Mouse (Mus musculus) intestine, embryonic 16.5 days (tissue): ENCODE results near the gene Sde2. TPM values are rescaled to one million over a fixed set of nuclear protein-coding genes. Genes with fewer than 3 reads are reported as not detected.

ENCODE experiments used
- ATAC-seq: fragments of 200-750 bp; cut with Nextera tagmentation; 2 replicates; pipeline ENCODE4 v1.8.0; 2017; ENCODE audit warnings: moderate TSS enrichment, moderate library complexity
- H3K27ac ChIP-seq: fragments of 300-500 bp; sonication (generic); 2 replicates; pipeline ENCODE4 v1.5.1; 2014; ENCODE audit warnings: mild to moderate bottlenecking, low read length
- H3K27me3 ChIP-seq: fragments of 300-500 bp; sonication (generic); replicated peaks from 2 replicates; pipeline ENCODE4 v1.6.1; 2014; ENCODE audit warnings: low read length, control low read depth, mixed read lengths; ENCODE audit not compliant: control insufficient read depth, insufficient read depth
- H3K36me3 ChIP-seq: fragments of 300-500 bp; sonication (generic); 2 replicates; pipeline ENCODE4 v1.6.1; 2014; ENCODE audit warnings: low read length, control low read depth; ENCODE audit not compliant: control insufficient read depth, insufficient read depth
- H3K4me1 ChIP-seq: fragments of 300-500 bp; sonication (generic); 2 replicates; pipeline ENCODE4 v1.6.1; 2014; ENCODE audit warnings: low read length, control low read depth, mixed read lengths; ENCODE audit not compliant: control insufficient read depth, insufficient read depth
- H3K4me2 ChIP-seq: fragments of 300-500 bp; sonication (generic); 2 replicates; pipeline ENCODE4 v1.6.1; 2014; ENCODE audit warnings: low read depth, low read length, control low read depth
- H3K4me3 ChIP-seq: fragments of 300-500 bp; sonication (generic); 2 replicates; pipeline ENCODE4 v1.5.1; 2014; ENCODE audit warnings: mild to moderate bottlenecking, low read length
- H3K9ac ChIP-seq: fragments of 300-500 bp; sonication (generic); 2 replicates; pipeline ENCODE4 v1.6.1; 2014; ENCODE audit warnings: low read depth, low read length
- H3K9me3 ChIP-seq: fragments of 300-500 bp; sonication (generic); 2 replicates; pipeline ENCODE4 v1.6.1; 2016; ENCODE audit warnings: low read length, control low read depth; ENCODE audit not compliant: control insufficient read depth
- WGBS: fragments of 180-500 bp; shearing (Covaris S2); extraction: QIAGEN DNeasy Blood & Tissue Kit; methylation state at CpG from one replicate; pipeline ENCODE4 v1.1.7; 2014; 5-methylcytosine and 5-hydroxymethylcytosine counted together
- polyA plus RNA-seq: library from polyadenylated mRNA; unstranded; fragments of >200 nt; fragmentation: Nextera tagmentation; extraction: Ambion mirVana; gene quantifications from 2 replicates; pipeline ENCODE4 v1.2.1, GENCODE M21; 2015

Gene Sde2
- polyA plus RNA-seq = 28.3 and 30.8 TPM in 2 replicates

DNA sequence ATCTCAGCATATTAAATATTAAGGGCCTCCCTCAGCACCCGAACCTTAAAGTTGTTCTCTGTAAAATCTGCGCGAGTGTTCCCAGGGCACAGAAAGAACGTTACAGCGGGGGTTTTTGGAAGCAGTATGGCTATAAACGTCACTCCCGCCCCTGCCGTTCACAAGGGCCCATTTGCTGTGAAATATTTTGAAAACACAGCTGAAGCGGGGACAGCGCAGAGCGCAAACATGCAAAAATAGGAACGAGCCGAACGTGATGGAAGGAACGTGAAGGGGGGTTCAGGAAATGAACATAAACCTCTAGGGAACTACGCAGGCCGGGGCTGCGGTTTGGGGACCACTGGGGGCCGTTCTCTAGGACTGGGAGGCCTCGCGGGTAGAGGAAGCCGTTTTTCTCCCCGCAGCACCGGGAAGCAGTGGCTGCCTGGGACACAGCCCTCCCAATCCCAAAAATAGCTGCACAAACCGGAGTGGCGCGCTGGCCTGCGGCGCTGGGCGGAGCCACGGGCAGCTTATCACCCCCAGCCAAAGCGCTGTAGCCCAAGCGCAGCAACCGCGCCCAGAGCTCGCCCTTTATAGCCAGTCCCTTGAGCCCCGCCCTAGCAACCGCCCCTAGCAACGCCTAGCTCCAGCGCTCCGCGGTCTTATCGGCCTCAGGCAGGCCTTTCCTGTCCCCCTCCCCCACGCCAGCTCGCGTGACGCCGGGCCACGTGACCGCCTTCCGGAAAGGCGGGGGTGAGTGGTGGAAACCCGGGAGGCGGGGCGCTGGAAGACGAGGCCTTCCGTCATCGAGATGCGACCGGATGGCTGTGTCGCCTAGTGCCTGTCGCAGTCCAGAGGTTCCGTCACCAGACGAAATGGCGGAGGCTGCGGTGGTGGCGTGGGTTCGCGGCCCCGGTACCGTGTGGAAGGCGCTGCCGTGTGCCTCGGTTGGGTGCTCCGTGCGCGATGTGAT lies at the start of gene Sde2:
Sde2 (plus strand) TSS at position 812 of the 955 bp plus-strand sequence.
- H3K27me3 ChIP-seq = no peaks in the 10 kb centered on the region
- peak within 1 kb of the TSS; percentile 80 for H3K4me2 ChIP-seq
- peaks cover 31% of the 10 kb centered on the region for H3K4me1 ChIP-seq
- peak within 1 kb of the TSS; percentile 86 for H3K4me3 ChIP-seq
- H3K36me3 ChIP-seq = no peaks in the 10 kb centered on the region
- H3K9ac ChIP-seq = peak within 1 kb of the TSS; percentile 93
- WGBS = under 1% methylated on average over 77 of the region's 77 CpGs
- no peaks in the 10 kb centered on the region for H3K9me3 ChIP-seq
- peak within 1 kb of the TSS; percentile 99 for H3K27ac ChIP-seq
- ATAC-seq = peak; percentile 99

GRCm38 (mm10) chr1:180801466-180801994 lies 49.4 kb upstream of the Sde2 start:
- H3K27me3 ChIP-seq = no peaks in the 10 kb centered on the region
- no peaks in the 10 kb centered on the region for H3K4me1 ChIP-seq
- no peak overlapping the region for H3K4me2 ChIP-seq
- H3K9me3 ChIP-seq = no peaks in the 10 kb centered on the region
- no peak overlapping the region for H3K27ac ChIP-seq
- H3K36me3 ChIP-seq = peaks cover 26% of the 10 kb centered on the region
- WGBS = 73% methylated on average over 3 of the region's 3 CpGs
- H3K4me3 ChIP-seq = no peak overlapping the region
- no peak overlapping the region for H3K9ac ChIP-seq
- ATAC-seq = no peak

DNA sequence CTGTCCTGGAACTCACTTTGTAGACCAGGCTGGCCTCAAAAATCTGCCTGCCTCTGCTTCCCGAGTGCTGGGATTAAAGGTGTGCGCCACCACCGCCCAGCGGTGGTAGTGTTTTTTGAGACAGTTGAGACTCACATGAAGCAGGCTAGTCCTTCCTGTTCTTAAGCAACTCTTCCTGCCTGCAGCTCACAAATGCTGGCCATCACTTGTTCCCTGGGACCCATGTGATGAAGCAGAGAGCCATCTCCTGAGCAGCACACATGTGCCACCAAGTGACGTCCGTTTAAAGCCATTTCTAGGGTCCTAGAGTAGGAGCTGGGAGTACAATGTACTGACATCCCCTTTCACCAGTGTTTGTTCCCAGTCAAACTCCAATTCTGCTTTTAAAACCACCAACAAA lies 47.0 kb upstream of the Sde2 start:
- Histone ChIP-seq H3K4me2 (no peak overlapping the region), H3K27me3 (no peaks in the 10 kb centered on the region), H3K4me3 (no peak overlapping the region), H3K9ac (no peak overlapping the region), H3K4me1 (peaks cover 5% of the 10 kb centered on the region; the same call in 1 of the 2 replicates), H3K36me3 (peaks cover 41% of the 10 kb centered on the region), H3K27ac (no peak overlapping the region), H3K9me3 (no peaks in the 10 kb centered on the region)
- 87% methylated on average over 6 of the region's 6 CpGs for WGBS
- ATAC-seq = no peak

GRCm38 (mm10) chr1:180808831-180809230 lies 42.1 kb upstream of the Sde2 start:
- no peak overlapping the region for H3K4me2 ChIP-seq
- WGBS = 75% methylated on average over 5 of the region's 5 CpGs

DNA sequence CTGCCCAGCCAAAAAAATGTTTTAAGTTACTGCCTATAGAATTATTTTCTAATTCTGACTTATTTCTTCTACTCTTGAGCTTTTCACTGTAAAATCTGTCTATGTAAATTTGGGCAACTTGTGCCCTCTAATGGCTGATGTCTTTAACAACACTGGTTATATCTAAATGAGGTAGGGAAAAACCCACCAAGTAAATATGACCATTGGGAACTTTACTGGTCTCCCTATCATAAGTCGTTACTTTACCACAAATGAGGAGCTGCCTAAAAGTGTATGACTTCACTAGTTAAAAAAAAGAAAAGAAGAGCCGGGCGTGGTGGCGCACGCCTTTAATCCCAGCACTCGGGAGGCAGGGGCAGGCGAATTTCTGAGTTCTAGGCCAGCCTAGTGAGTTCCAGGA lies 40.0 kb upstream of the Sde2 start:
- peaks cover 19% of the 10 kb centered on the region for H3K4me1 ChIP-seq
- H3K27ac ChIP-seq = no peak overlapping the region
- ATAC-seq = no peak
- H3K36me3 ChIP-seq = peaks cover 23% of the 10 kb centered on the region
- 60% methylated on average over 7 of the region's 7 CpGs for WGBS
- peak overlapping the region; percentile 38 for H3K4me2 ChIP-seq
- H3K27me3 ChIP-seq = no peaks in the 10 kb centered on the region
- H3K4me3 ChIP-seq = peak overlapping the region; percentile 32
- no peaks in the 10 kb centered on the region for H3K9me3 ChIP-seq
- no peak overlapping the region for H3K9ac ChIP-seq

More at GRCm38 (mm10) chr1:180808831-180809230, 42.1 kb upstream of the Sde2 start:
- no peak for ATAC-seq
- Histone ChIP-seq H3K36me3 (peaks cover 35% of the 10 kb centered on the region), H3K4me3 (no peak overlapping the region), H3K27me3 (no peaks in the 10 kb centered on the region), H3K9me3 (no peaks in the 10 kb centered on the region), H3K4me1 (peaks cover 15% of the 10 kb centered on the region), H3K27ac (no peak overlapping the region), H3K9ac (no peak overlapping the region)

GRCm38 (mm10) chr1:180811596-180812462 lies 39.1 kb upstream of the Sde2 start:
- Histone ChIP-seq H3K27ac (peak overlapping the region; percentile 100), H3K36me3 (peaks cover 18% of the 10 kb centered on the region), H3K9me3 (no peaks in the 10 kb centered on the region), H3K27me3 (no peaks in the 10 kb centered on the region), H3K9ac (peak overlapping the region; percentile 100), H3K4me3 (peak overlapping the region; percentile 98), H3K4me2 (peak overlapping the region; percentile 38), H3K4me1 (peaks cover 19% of the 10 kb centered on the region)
- WGBS = 2% methylated on average over 27 of the region's 27 CpGs
- ATAC-seq = no peak

DNA sequence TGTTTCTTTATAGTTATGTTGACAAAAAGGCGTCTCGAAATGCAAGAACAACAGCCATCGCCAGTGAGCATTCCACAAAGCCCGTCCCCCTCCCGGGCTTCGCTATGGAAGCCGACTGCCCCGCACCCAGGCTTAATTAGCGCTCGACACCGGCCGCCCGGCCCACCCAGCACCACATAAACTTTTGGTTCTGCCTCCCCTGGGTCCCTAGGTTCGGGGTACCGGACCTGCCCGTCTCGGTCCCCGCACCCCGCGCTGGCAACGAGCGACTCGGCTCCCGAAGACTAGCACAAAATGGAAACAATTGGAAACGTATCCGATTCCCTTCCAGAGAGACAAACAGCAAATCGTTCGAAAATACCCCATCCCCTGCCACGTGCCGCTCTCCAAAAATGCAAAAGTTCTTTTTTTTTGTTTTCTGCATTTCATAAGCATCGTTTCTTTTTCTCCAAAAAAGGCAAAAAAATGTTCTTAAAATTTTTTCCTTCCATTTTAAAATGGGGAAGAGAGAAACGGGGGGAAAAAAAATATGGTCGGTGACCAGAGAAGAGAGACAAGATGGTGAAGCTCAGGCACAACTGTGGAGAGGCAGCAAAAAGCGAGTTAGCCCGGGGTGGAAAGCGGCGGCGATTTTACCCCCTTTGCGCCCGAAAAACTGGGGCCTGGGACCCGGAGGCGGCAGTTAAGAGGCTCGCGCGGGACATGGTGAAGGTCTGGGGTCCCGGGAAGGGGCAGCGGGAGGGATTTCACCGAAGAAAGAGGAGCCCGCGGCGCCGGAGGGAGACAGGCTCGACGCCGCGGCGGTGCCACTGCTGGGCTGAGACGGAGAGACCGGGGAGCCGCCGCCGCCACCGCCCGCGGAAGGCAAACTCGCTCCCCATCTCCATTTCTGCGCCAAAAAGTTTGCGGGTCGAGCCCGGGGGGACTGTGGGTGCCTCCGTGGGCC lies 38.2 kb upstream of the Sde2 start:
- Histone ChIP-seq H3K9ac (peak overlapping the region; percentile 100), H3K9me3 (no peaks in the 10 kb centered on the region), H3K36me3 (peaks cover 10% of the 10 kb centered on the region), H3K4me1 (peaks cover 19% of the 10 kb centered on the region), H3K4me3 (peak overlapping the region; percentile 98), H3K27me3 (no peaks in the 10 kb centered on the region), H3K4me2 (peak overlapping the region; percentile 38; the same call in 1 of the 2 replicates), H3K27ac (peak overlapping the region; percentile 100)
- peak; percentile 49 for ATAC-seq
- WGBS = under 1% methylated on average over 71 of the region's 71 CpGs

GRCm38 (mm10) chr1:180813409-180813884 lies 37.5 kb upstream of the Sde2 start:
- peak overlapping the region; percentile 100 for H3K9ac ChIP-seq
- 0 out of 2 replicates have a peak, but pooled peaks cover 6% of the 10 kb centered on the region for H3K36me3 ChIP-seq
- peak overlapping the region; percentile 77 for H3K4me2 ChIP-seq
- no peaks in the 10 kb centered on the region for H3K27me3 ChIP-seq
- WGBS = under 1% methylated on average over 48 of the region's 65 CpGs
- peak overlapping the region; percentile 100 for H3K27ac ChIP-seq
- peaks cover 14% of the 10 kb centered on the region for H3K4me1 ChIP-seq
- peak overlapping the region; percentile 98 for H3K4me3 ChIP-seq
- peak; percentile 95 for ATAC-seq
- H3K9me3 ChIP-seq = no peaks in the 10 kb centered on the region
